Mouse (Mus musculus) monocyte, adult 5-6 weeks (primary cell): ENCODE results near the gene Gm906. TPM values are rescaled to one million over a fixed set of nuclear protein-coding genes. Genes with fewer than 3 reads are reported as not detected.
"Not testable (repeated sequence)": the region's sequence is repeated elsewhere in the genome, so short reads cannot be mapped to it uniquely, and the experiment has no call there.

Source experiments
- ATAC-seq: fragments of 153-309, 156-312 bp; replicated peaks from 2 replicates; pipeline ENCODE4 v1.8.0; 2017; ENCODE audit warnings: mild to moderate bottlenecking; ENCODE audit not compliant: low TSS enrichment, insufficient number of reproducible peaks, severe bottlenecking, poor library complexity, low FRiP score
- total RNA-seq: library from RNA; stranded (forward); fragments of 200-1000, 200-491, 200-594 nt; gene quantifications from 3 replicates; pipeline ENCODE4 v1.2.3, GENCODE M21; 2017

Gene Gm906
- not detected in 3 replicates for total RNA-seq

- ATAC-seq, result not testable (repeated sequence)
Measured at GRCm38 (mm10) chr13:50250208-50250607, at the start of gene Gm906. Gene Gm906, minus strand, starts transcription at chr13:50250308.

GRCm38 (mm10) chr13:50283308-50283707, 33.2 kb upstream of the Gm906 start:
- not testable (repeated sequence) for ATAC-seq

GRCm38 (mm10) chr13:50236487-50236886, 13.6 kb downstream of the Gm906 start:
- ATAC-seq, result no peak

GRCm38 (mm10) chr13:50211842-50212241, 38.3 kb downstream of the Gm906 start:
- not testable (repeated sequence) for ATAC-seq

- not testable (repeated sequence) for ATAC-seq
Measured at GRCm38 (mm10) chr13:50210191-50210590, 39.9 kb downstream of the Gm906 start.

GRCm38 (mm10) chr13:50209651-50210050, 40.5 kb downstream of the Gm906 start:
- not testable (repeated sequence) for ATAC-seq

GRCm38 (mm10) chr13:50207966-50208365, 42.1 kb downstream of the Gm906 start:
- ATAC-seq, result no peak

GRCm38 (mm10) chr13:50196831-50197230, 53.3 kb downstream of the Gm906 start:
- not testable (repeated sequence) for ATAC-seq

Other genes starting within 250 kb of the Gm906 start
- gene Fbxw17, start 167.6 kb upstream of the Gm906 start, total RNA-seq, result 13.8 to 17.7 TPM (median 14.6 TPM) in 3 replicates
- gene Gm47429, start 193.6 kb upstream of the Gm906 start, total RNA-seq, result not detected in 3 replicates
- not detected in 3 replicates for gene Nutm2, start 217.0 kb upstream of the Gm906 start, total RNA-seq